Mouse (Mus musculus) layer of hippocampus, adult 9-11 months (tissue): ENCODE results near the gene Cubn.

ENCODE experiments used
- DNase-seq: peaks from one replicate; pipeline ENCODE4 v3.0.0; 2022

Gene Cubn

DNA sequence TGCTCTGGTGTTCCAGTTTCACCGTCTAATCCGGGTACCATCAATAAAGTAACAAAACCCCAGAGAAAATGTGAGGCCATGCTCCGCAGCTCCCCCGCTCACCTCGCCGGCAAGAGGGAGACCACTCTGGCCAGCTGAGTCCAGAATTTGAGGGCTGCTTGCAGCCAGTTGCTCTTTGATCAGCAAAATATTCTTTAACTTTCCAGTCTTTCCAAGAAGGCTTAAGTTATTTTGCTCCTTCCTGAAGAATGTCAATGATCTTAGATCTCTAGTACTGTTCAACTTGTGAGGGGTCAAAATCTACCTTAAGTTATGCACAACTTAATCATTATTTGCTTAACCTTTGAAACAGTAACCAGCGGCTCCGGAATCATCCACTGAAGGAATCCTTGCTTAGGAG lies at the start of gene Cubn:
Gene Cubn (minus strand): TSS at position 80 of the 400 bp plus-strand sequence.
- no peak for DNase-seq

DNA sequence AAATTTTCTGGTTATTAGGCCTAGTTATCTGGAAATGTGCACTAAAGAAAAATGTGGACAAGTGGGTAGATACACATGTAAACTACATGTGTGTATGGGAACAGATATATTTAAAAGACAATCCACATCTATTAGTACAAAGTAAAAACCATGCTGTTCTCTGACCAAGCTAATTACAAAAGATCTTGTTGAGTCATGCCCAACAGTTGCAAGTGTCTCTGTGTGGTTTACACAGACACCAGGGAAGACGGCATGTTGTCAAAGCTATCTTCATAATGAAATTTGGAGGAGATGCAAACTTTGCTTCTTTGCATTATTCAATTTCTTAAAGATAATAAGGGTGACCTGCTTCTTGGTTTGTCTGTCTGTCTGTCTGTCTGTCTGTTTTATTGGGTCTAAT lies 48.2 kb upstream of the Cubn start:
- DNase-seq: no peak

DNA sequence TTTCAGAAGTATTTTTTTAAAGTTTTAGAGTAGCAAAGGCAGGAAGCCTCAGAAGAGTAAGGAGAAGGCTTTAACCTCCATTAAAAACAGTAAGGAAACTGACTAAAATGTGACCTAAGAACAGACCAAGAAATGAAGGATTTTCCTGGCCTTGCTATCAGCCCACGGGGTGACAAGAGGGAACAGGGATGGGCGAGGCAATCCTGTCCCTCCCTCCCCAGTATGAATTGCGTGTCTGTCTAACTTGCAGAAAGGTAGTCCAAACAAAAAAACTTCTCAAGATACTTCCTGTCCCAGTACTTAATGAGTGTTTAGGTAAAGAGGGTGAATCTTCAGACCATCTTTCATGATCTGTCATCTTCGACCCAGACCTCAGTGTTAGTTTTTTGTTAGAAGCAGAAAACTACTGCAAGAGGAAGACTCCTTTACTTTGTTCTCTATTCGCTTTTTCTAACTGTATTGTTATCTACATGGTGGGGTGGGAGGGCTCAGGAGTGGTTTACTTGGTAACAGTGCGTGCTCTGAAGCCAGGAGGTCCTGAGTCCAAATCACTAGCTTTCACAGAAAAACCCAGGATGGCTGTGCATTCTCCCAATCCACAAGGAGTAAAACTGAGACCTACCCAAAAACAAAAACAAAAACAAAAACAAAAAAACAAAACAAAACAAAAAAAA lies 47.2 kb upstream of the Cubn start:
- no peak for DNase-seq

DNA sequence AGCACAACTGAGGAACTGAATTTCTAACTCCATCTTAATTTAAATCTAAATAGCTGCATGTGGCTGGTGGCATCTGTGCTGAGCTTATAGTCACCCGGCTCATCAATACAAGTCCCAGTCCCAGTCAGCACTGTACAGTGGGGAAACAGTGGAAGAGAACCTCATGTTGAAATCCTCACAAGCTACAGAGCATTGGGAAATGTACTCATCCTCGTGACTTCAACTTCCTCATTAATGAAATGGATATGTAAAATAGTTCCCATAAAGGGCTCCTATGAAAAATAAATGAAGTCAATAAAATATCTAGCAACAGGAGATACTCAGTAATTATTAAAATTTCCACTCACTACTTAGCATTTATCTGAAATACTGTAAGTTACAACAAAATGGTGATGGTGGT lies 46.6 kb upstream of the Cubn start:
- no peak for DNase-seq

DNA sequence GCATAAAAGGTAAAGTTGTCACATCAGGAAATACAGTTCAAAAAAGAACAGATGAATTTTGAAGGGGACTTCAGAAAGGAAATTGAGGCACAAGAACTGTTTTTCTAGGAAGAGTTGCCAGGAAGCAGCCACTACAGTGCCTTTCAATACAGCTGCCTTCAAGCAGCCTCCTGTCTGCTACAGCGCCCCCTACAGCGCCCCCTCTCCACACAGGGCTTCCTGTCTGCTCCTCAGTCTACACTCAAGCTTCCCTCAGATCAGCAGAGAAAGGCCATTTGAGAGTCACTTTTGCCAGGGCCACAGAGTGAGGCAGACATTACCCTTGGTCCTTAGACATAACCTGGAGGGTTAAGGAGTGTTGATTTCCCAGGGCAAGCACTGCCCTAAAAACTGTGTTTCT lies 46.1 kb upstream of the Cubn start:
- DNase-seq: no peak

DNA sequence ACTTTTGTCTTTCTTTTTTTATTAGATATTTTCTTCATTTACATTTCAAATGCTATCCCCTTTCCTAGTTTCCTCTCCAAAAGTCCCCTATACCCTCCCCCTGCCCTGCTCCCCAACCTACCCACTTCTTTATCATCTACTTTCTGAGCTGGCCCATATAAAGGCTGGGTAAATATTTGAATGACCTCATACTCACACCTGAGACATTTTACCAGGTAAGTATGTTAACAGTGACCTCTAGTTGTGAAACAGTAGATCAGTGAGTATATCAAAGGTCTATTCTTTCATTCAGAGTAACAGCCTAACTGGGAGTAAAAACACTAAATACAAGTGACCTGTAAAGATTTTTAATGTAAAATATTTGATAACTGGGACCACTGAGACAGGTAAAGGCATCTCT lies 45.1 kb upstream of the Cubn start:
- DNase-seq: no peak

DNA sequence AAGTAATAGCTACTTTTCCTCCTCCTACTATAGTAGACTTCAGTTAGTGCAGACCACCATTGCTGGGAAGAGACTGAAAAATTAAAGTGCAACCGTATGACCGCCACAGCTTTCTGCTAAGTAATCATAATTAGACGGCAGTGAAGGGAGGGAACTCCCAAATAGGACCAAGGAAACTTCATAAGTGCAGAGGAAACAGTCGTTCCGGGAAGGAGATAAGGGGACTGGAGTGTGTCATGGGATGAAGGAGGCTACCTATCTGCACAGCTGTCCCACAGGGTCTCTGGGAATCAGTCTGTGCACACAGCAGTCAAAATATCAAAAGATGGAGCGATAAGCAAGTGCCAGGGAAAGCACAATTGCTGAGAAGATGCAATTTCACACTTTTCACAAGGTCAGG lies 39.0 kb upstream of the Cubn start:
- no peak for DNase-seq

DNA sequence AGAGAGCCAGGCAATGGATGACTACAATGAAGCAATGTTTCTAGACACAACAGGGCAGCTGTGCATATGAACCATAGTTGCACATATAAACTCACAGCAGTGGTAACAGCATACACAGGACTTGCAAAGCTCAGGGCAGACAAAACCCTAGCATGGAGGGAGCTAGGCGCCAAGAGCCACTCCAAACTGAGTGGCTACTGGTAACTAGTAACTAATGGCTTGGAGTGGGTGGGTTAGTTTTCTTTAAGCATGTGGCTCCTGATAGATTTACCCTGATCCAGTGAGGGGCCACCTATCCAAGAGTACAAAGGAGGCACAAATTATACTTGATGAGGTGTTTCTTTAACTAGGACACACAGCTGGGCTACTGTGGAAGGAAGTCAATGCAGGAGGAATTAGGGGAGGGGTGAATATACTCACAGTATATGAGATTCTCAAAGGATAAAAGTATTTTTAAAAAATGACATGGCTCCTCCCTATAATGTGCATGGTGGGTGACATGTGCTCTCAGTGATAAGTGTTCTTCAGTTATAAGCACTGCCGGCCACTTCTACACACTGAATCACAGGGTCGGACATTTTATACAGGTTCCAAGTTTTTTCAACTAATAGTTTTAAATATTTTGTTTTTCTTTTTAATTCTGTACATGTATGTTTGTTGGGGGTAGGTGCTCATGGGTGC lies 37.8 kb upstream of the Cubn start:
- no peak for DNase-seq

DNA sequence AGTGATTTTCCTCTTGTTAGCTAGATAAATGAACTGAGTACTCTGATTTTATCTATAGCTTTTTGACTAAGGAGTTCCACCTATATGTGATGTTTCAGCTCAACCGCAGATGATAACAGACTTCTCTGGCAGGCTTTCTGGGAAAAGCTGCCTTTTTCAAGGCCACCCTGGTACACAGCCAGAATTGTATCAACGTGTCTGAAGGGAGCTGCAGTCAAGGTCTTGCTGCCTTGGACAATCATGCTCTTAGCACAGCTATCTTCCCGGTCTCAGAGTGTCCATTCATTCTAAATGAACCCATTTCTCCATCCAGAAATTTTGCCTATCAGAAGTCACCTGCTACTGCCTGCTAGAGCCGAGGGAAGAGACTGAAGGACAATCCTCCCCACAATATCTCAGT lies 35.9 kb upstream of the Cubn start:
- no peak for DNase-seq

DNA sequence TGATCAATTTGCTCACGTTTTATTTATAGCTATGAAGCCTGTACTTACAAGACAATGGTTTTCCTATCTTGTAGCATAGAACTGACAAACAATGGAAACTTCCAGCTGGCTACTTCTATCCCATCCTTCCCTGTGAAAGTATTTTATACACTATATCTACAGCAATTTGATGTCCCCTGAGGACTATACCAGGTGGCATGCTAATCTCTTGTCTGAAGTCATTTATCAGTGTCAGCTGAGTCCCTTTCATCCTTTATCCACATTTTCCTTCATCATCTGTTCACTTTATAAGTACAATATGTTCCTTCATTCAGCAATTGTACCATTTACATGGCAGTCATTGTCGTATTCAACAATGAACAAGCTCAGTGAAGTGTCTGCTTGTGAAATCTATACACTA lies 35.5 kb upstream of the Cubn start:
- no peak for DNase-seq

DNA sequence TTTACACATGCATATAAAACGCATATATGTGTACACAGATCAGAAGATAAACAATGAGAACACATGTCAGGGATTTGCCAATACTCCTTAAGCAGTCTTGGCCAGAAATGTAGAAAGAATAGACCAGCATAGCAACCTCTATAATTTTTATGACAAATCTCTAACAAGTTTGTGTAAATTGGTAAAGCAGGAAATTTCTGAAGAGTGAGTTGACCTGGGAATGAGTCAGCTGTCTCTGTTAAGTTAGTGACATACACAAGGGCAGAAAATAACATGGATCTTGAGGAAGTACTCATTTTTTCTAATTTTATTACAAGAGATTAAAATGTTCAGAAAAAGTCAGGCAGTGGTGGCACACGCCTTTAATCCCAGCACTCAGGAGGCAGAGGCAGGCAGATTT lies 34.6 kb upstream of the Cubn start:
- no peak for DNase-seq

DNA sequence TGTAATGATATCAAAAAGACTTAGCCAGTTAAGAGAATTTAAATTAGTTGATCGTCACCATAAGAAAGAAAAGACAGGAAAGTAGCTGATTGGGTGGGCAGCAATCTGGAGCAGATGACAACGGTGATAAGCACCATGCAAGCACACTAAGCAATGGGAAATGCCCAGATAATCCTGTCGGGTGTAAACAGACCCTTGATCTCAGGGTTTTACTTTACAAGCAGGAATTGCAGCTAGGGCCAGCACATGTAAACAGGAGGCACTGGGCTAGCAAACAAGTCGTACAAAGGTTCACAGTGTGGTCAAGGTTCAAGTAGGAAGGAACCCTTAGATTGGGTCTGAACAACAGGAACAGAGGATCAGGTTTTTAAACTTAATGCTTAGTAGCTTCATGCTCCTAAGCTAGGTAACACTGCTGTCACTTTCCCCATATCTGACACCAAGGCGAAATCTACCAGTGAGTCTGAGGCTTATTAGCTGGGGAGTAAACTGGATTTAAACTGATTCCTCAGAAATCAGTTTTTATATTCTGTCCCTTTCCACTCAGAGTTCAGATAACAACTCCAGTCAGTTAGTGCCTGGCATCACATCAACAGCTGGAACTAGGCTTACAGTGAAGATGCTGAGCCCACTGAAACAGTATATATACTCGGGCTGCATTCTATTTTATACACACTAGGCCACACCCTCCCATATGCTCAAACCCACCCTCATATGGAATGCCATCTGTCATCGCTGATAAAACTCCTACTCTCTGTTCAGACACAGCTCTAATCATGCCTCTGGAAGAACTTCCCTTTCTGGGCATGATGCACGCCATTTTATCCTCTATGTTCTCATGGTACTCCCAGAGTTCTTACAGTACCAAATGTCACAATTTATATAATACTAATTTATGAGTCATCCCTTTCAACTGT lies 32.2 kb upstream of the Cubn start:
- DNase-seq: peak; percentile 80

DNA sequence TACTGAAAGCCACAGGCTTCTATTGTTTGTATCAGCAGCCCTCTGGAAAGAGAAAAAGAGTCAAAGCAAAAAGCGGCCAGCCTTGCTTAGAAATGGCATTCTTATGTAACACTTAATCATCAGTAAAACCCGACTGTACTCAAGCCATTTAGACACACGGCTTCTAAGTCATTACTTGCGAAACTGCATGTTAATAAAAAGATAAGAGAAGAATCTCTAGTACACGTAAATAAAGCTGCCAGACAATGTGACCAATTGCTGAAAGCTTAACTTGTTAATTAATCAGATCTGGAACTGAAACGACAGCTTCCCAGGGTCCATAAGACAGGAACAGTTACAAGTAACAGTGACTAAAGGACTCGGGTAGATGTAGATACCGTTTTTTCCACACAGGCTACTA lies 30.5 kb upstream of the Cubn start:
- no peak for DNase-seq

DNA sequence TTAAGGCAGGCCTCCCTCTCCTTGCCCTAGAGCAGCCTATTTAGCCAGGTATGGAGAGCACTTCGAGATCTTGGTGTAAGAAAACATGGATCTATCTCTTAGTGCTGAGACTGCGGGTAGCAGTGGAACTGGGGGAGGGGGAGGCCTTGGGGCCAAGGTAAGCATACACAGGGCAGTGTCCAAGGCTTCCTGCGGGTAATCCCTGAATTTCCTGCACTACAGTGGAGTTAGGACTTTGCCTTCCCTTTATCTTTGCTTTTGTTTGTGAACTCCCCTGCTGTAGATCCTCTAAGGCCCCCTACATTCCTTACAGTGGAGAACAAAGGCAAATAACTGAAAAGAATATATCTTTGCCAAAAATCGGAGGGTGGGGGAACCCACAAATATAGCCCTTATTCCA lies 23.3 kb upstream of the Cubn start:
- no peak for DNase-seq

DNA sequence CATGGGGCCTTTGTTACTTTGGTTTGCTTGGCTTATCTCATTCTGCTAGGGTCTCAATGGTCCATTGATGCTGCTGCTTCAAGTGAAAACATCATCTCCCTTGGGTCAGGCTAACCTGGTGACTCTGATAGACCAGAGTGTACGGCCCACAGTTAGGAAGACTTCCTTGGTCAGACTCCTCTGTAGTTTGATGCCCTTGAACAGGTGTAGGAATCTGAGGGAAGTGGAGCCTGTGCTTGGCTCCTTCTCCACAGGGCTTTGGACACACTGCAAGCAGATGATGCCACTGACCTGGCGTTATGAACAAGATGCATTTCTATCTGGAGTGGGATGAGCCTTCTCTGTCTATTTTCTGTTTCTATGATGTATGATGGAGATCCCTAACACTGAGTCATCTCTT lies 11.1 kb upstream of the Cubn start:
- DNase-seq: no peak

DNA sequence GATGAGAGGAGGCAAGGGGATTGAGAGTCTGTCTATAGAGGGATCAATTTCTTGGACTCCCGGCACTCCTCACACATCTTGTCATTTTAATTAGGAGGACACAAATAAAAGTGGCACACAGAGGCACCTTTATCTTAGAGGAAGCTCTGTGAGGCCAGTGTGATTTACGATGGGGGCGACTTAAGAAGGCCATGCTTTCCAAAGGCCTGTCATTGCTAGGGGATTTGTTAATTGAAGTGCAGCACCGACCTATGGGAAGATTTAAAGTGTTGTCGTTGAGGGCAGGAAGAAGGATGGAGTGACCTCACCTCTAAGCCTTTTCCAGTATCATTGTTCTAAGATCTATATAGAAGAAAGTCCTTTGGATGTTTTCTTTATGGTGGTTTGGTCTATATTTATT lies 9.9 kb upstream of the Cubn start:
- DNase-seq: no peak

DNA sequence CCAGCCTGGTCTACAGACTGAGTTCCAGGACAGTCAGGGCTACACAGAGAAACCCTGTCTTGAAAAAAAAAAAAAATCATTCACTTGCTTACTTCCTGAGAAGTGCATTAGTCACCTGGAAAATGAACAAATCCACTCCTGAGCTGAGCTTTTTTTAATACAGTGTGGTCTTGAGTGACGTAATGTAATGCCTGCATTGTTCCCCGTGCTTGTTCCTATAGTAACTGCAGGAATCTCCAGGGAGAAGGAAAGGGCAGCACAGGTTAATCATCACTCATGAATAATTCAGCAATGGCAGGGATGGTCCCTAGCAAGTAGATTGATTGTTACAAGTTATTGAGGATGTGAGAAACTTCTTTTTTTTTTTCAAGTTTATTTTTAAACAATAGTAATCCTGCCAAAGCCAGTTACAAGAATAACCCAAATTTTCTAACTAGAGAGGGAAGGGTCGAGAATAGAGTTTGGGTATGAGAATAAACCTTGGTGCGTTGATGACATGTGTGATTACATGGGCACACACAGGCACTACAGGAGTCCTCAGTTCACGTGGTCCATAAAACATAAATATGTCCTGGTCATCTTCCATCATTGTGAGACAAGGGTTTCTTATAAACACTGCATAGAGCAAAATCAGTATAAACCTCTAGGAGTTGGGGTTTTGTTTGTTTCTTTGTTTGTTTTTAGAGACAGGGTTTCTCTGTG lies 8.8 kb upstream of the Cubn start:
- DNase-seq: no peak

DNA sequence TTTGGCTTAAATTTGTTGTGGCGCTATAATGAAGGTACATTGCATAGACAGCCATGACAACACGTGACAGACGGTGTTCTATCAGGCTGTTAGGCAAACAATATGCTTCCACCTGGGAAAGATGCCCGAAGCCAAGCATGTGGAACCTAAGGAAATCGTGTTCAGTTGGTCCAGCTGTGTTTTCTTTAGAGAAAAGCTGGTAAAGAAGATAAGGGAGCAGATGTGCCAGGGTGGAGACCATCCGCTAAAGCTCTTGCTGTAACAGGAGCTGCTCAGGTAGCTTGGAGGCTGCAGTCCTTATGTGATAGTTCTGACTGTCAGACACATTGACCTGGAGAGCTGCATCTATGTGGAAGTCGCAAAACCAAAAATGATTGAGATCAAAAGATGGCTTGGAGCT lies 7.6 kb upstream of the Cubn start:
- DNase-seq: no peak

DNA sequence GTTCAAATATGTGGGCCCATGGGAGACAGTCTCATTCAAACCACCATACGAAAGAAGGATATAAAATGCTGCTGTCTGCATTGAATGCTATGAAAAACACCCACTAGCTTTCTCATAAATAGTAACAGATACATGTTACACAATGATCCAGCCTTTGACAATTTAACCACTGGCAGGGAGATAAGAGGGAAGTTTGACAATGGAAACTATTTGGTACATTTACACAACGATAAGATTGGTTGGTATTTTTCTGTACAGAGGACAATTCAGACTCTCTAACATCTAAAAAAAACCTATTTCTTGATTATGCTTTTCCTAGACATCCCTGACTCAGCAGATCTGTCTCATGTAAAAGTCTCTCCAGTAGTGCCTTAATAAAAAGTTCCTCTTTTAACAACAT lies 4.5 kb upstream of the Cubn start:
- no peak for DNase-seq

DNA sequence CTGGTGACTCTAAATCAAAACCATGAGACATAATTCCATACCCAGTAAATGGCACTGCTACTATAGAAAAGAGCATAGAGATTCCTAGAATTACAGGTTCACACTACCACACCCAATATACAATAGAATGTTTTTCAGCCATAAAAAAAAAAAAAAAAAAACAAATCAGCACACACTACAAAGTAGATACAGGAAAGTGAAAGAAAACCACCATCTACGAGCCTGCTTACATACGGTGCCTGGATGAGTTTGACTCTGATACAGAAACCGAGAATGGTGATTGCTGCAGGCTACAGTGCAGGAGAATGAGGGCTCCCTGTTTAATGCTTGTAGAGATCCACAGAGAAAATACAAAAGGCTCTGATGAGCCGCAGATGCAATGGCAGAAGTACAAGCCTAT lies 1.3 kb upstream of the Cubn start:
- DNase-seq: no peak

DNA sequence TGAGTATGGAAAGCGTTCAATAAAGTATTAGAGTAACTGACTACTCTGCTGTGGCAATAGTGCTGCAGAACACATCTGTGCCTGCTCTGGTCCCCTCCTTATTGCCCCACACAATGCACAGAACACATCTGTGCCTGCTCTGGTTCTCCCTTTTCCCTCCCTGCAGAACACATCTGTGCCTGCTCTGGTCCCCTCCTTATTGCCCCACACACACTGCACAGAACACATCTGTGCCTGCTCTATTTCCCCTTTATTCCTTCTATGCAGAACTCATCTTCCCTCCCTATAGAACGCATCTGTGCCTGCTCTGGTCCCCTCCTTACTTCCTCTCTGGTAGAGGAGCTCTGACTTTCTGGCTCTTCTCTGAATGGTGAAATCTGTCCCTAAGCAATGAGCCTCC lies 1.1 kb downstream of the Cubn start:
- DNase-seq: no peak

DNA sequence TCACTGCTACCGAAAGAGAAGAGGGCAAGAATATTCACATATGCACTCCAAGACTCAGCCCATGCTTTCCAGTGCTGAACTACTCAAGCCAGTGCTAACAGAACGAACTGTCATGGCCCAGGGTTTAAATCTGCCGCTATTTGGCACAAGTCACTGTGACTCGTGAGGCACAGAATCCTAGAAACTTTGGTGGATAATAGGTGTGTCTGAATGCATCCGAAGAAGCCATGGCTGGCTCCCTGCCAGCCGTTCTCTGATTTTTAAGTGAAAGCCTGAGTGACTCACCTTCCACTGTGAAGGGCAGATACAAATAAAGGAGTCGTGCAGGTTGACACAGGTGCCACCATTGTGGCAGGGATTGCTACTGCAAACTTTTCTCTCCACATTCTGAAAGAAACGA lies 5.1 kb downstream of the Cubn start:
- no peak for DNase-seq

DNA sequence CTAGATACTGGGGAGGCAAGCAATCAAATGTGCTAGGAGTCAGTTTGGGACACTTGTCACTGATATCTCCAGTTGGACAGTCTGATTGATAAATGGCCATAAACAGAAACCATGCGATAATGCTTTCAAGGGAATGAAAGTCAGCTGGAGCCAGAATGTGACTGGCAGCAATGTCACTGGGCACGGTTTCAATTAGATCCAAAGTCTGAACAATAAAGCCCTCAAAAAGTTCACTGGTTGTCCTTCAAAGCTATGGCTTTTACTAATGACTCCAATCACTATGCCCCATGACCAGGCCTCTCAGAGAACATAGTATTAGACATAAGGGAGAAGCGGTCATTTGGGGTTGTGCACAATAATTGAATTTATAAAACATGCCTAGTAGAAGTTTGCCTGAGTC lies 7.0 kb downstream of the Cubn start:
- no peak for DNase-seq
